Mouse (Mus musculus): ENCODE results near the gene Thap4.
A peak's percentile ranks its signal among the peaks of the same experiment; 100 is the strongest.

Thap4 gene

GRCm38 (mm10) chr1:93742910-93743309 lies 11.8 kb downstream of the Thap4 start:
- DNase-seq: peak; percentile 21

GRCm38 (mm10) chr1:93741987-93742386 lies 12.7 kb downstream of the Thap4 start:
- no peak for DNase-seq

GRCm38 (mm10) chr1:93740671-93741070 lies 14.0 kb downstream of the Thap4 start:
- DNase-seq: no peak

GRCm38 (mm10) chr1:93737711-93738110 lies 17.0 kb downstream of the Thap4 start:
- DNase-seq: no peak

- DNase-seq: no peak
Measured at GRCm38 (mm10) chr1:93735859-93736258, 18.8 kb downstream of the Thap4 start.

GRCm38 (mm10) chr1:93731880-93732281 lies 22.8 kb downstream of the Thap4 start:
- DNase-seq: no peak

- DNase-seq: no peak
Measured at GRCm38 (mm10) chr1:93731103-93731502, 23.6 kb downstream of the Thap4 start.

GRCm38 (mm10) chr1:93726974-93727373 lies 27.7 kb downstream of the Thap4 start:
- peak; percentile 62 for DNase-seq

- DNase-seq: no peak
Measured at GRCm38 (mm10) chr1:93726116-93726515, 28.5 kb downstream of the Thap4 start.

GRCm38 (mm10) chr1:93725665-93726064 lies 29.0 kb downstream of the Thap4 start:
- DNase-seq: no peak

- no peak for DNase-seq
Measured at GRCm38 (mm10) chr1:93724623-93725022, 30.0 kb downstream of the Thap4 start.

- DNase-seq: no peak
Measured at GRCm38 (mm10) chr1:93721557-93721956, 33.1 kb downstream of the Thap4 start.

- no peak for DNase-seq
Measured at GRCm38 (mm10) chr1:93716166-93716565, 38.5 kb downstream of the Thap4 start.

- no peak for DNase-seq
Measured at GRCm38 (mm10) chr1:93705389-93705788, 49.3 kb downstream of the Thap4 start.

- no peak for DNase-seq
Measured at GRCm38 (mm10) chr1:93704341-93704740, 50.3 kb downstream of the Thap4 start.

GRCm38 (mm10) chr1:93703472-93704048 lies 51.1 kb downstream of the Thap4 start:
- no peak for DNase-seq

- no peak for DNase-seq
Measured at GRCm38 (mm10) chr1:93702106-93702505, 52.6 kb downstream of the Thap4 start.

- DNase-seq: no peak
Measured at GRCm38 (mm10) chr1:93699159-93699558, 55.5 kb downstream of the Thap4 start.

- DNase-seq: no peak
Measured at GRCm38 (mm10) chr1:93697317-93697716, 57.3 kb downstream of the Thap4 start.

GRCm38 (mm10) chr1:93694966-93695365 lies 59.7 kb downstream of the Thap4 start:
- DNase-seq: no peak

GRCm38 (mm10) chr1:93693943-93694342 lies 60.7 kb downstream of the Thap4 start:
- DNase-seq: no peak

- DNase-seq: no peak
Measured at GRCm38 (mm10) chr1:93693502-93693901, 61.2 kb downstream of the Thap4 start.

GRCm38 (mm10) chr1:93692773-93693172 lies 61.9 kb downstream of the Thap4 start:
- DNase-seq: no peak

- DNase-seq: no peak
Measured at GRCm38 (mm10) chr1:93691786-93692357, 62.8 kb downstream of the Thap4 start.

- DNase-seq: no peak
Measured at GRCm38 (mm10) chr1:93691106-93691505, 63.6 kb downstream of the Thap4 start.
